Mouse (Mus musculus): ENCODE measurements around the gene Itgb3bp.

Gene Itgb3bp

DNA sequence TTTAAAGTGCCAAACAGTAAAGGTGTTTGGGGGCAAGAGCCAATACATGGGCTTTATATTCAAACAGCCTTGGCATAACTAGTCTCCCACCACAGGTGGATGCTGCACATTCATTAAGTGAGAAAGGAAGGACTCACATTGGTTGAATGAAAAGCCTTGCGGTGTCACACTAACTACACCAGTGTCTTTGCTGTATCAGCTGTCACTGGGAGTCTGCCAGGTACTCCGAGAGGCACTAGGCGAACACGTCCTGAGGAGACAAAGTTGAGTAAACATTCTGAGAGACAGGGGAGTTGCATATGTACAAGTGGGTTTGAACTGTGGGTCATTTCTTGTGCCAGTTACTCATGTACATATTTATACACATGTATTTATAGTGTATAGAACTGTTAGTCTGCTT lies 205.3 kb downstream of the Itgb3bp start:
- no peak for DNase-seq (ENCODE audit: low spot score)

DNA sequence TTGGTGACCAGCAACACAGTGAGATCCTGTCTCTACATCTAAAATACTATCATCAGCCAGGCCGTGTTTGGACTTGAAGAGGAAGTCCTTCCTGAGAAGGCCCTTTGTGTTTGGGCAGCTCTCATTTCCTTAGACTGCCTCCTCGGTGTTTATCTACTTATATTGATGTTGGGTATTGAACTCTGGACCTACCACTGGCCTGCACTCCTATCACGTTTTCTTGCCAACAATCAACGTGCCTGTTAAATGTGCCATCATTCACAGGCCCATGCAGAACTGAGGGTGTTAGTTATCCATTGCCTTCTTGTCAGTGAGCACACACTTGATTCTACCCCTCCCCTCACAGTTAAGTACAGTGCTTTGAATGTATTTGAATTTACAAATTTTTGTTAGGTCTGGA lies 211.7 kb downstream of the Itgb3bp start:
- DNase-seq (ENCODE audit: low spot score), result no peak

DNA sequence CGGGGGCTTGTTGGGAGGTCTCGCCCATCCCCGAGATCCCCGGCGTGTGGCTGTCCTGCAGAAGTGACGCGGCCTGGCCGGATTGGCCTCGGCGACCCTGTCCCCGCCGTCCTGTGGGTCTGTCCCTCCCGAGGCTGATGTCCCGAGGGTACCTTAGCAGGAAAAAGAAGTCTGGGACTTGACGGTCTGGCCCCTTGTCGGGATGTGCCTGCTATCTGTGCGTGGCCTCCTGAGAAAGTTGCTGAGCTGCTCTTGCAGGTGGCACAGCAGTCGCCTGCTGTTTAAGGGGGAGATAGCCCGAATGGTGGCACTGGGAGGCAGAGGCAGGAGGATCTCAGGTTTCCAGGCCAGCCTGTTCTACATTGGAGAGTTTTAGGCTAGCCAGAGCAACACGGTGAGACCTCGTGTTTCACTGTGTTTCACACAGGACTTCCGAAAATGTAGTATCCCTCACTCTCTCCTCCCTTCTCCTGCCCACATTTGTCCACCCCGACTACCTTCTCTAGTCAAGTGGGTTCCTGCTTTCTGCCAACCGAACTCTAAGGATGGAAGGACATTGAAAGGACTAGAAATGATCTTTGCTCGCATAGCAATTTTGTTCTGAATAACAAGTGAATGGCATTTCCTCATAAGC lies 213.7 kb downstream of the Itgb3bp start:
- DNase-seq (ENCODE audit: low spot score), result no peak
